ENCODE assay signal across 32 mouse cellular contexts in the genomic region with DNA sequence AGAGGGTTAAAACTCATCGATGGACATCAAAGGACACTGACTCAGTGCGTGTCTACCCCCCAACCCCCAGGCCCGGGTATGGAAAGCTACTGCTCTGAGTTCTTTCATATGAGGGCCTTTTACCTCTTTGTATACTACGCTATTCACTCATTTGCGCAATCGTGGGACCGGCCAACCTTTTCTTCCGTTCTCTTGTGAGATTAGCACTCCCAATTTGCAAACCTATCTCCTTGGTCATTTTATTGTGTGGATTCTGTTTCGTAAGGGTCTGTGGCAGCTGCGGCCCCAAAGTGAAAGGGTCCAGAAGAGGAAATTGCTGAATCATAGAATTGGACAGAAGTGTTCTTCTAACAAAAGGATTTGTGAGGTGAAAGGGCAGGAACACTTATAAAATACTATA. TPM values are rescaled to one million over a fixed set of nuclear protein-coding genes. Genes with fewer than 3 reads are reported as not detected.
DNase-seq lines count a peak whose midpoint lies in the region; ATAC-seq and TF ChIP-seq lines count a peak whose summit lies in the region.
"Had no signal": no experiment of that assay in that cellular context is flagged by ENCODE, and none has a peak within 500 bp of the region (broad histone marks: within the 10 kb centered on the region; RNA-seq: fewer than 3 reads in every experiment).

No protein-coding gene starts in this region.

- no peak overlapping the region for H3K9ac ChIP-seq in hindbrain, embryonic 16.5 days (ENCODE audit: low read depth, low read length)
- H3K9ac ChIP-seq in limb, embryonic 11.5 days (ENCODE audit: low read length), result no peak overlapping the region
- H3K9ac ChIP-seq: forebrain, postnatal 0 days; liver, embryonic 14.5 days; stomach, embryonic 15.5 days had no signal

- ATAC-seq in hindbrain, embryonic 16.5 days, result no peak
- no peak for ATAC-seq in limb, embryonic 11.5 days (ENCODE audit: insufficient number of reproducible peaks, low FRiP score, low TSS enrichment, low read depth)
- ATAC-seq: forebrain, postnatal 0 days; Patski had no signal

- H3K36me3 ChIP-seq in hindbrain, embryonic 10.5 days, result no peaks in the 10 kb centered on the region
- no peaks in the 10 kb centered on the region for H3K36me3 ChIP-seq in hindbrain, embryonic 16.5 days (ENCODE audit: control insufficient read depth, insufficient read depth, low read length)
- no peaks in the 10 kb centered on the region for H3K36me3 ChIP-seq in testis, adult 2 months (ENCODE audit: control insufficient read depth, insufficient read depth, low read length)
- H3K36me3 ChIP-seq in limb, embryonic 11.5 days (ENCODE audit: control insufficient read depth, insufficient read depth, low read length), result no peaks in the 10 kb centered on the region
- H3K36me3 ChIP-seq: embryonic facial prominence, embryonic 13.5 days; stomach, embryonic 15.5 days had no signal

- no peak for TF ChIP-seq POLR2A in testis, adult 2 months (IDR thresholded peaks at IDR 0.05; ENCODE audit: control insufficient read depth, low read depth, low read length)

- peaks cover 28% of the 10 kb centered on the region for H3K27me3 ChIP-seq in hindbrain, embryonic 10.5 days (ENCODE audit: insufficient read depth, poor library complexity, severe bottlenecking)
- peaks cover 17% of the 10 kb centered on the region for H3K27me3 ChIP-seq in hindbrain, embryonic 16.5 days (replicated peaks; ENCODE audit: control insufficient read depth, insufficient read depth, low read length)
- H3K27me3 ChIP-seq in testis, adult 2 months (ENCODE audit: control insufficient read depth, insufficient read depth, low read length), result no peaks in the 10 kb centered on the region
- H3K27me3 ChIP-seq in limb, embryonic 11.5 days (ENCODE audit: control insufficient read depth, insufficient read depth, low read length), result no peaks in the 10 kb centered on the region
- H3K27me3 ChIP-seq: stomach, embryonic 15.5 days had no signal

- TF ChIP-seq CTCF in testis, adult 2 months (IDR thresholded peaks at IDR 0.05; ENCODE audit: control insufficient read depth, insufficient read depth, insufficient replicate concordance, low read depth, low read length), result no peak

- 29% methylated on average over 10 of the region's 10 CpGs for whole genome bisulfite sequencing in hindbrain, embryonic 10.5 days
- 30% methylated on average over 10 of the region's 10 CpGs for WGBS in hindbrain, embryonic 16.5 days
- 33% methylated on average over 10 of the region's 10 CpGs for WGBS in limb, embryonic 11.5 days

- H3K4me1 ChIP-seq in hindbrain, embryonic 10.5 days (replicated peaks), result peaks cover 7% of the 10 kb centered on the region; the same call in 1 of the 2 replicates
- no peaks in the 10 kb centered on the region; the same call in 1 of the 2 replicates for H3K4me1 ChIP-seq in hindbrain, embryonic 16.5 days (ENCODE audit: control insufficient read depth, insufficient read depth, low read depth, low read length)
- peaks cover 2% of the 10 kb centered on the region; the same call in 1 of the 2 replicates for H3K4me1 ChIP-seq in testis, adult 2 months (ENCODE audit: control insufficient read depth, insufficient read depth, low read length)
- no peaks in the 10 kb centered on the region for H3K4me1 ChIP-seq in limb, embryonic 11.5 days (ENCODE audit: control insufficient read depth, insufficient read depth, low read length)
- H3K4me1 ChIP-seq: embryonic facial prominence, embryonic 13.5 days; stomach, embryonic 15.5 days had no signal

- H3K27ac ChIP-seq in hindbrain, embryonic 10.5 days, result peak overlapping the region; percentile 85; the same call in 1 of the 2 replicates
- no peak overlapping the region for H3K27ac ChIP-seq in hindbrain, embryonic 16.5 days (ENCODE audit: low read depth, low read length)
- H3K27ac ChIP-seq in testis, adult 2 months (ENCODE audit: control insufficient read depth, insufficient read depth, low read depth, low read length), result peak overlapping the region; percentile 83
- H3K27ac ChIP-seq in limb, embryonic 11.5 days (replicated peaks; ENCODE audit: low read depth, low read length), result no peak overlapping the region
- H3K27ac ChIP-seq: embryonic facial prominence, embryonic 13.5 days; left cerebral cortex, adult 2 months; liver, embryonic 14.5 days; stomach, embryonic 15.5 days had no signal

- DNase-seq in hindbrain, embryonic 10.5 days (ENCODE audit: low spot score), result no peak
- no peak for DNase-seq in testis, postnatal 14 days (ENCODE audit: low spot score)
- no peak for DNase-seq in limb, embryonic 11.5 days (ENCODE audit: low spot score)
- no peak for DNase-seq in adrenal gland, postnatal 36 days
- DNase-seq in frontal cortex, postnatal 14 days (ENCODE audit: low spot score in 2 of 2), result no peak
- no peak for DNase-seq in retina, embryonic 14.5 days (ENCODE audit: low spot score)
- DNase-seq: adrenal gland, postnatal 14 days; cerebellum, adult 11-12 months; cerebellum, adult 9-11 months; forebrain, postnatal 0 days; gastrocnemius, postnatal 10 days; heart, postnatal 14 days; kidney, adult 11 months; kidney, postnatal 14 days; layer of hippocampus, adult 9-11 months; liver; lung, adult 2 months; midbrain, embryonic 14.5 days; thymus, adult 18-20 months; thymus, postnatal 25 days had no signal

- no peak overlapping the region; the same call in 1 of the 2 replicates for H3K4me3 ChIP-seq in hindbrain, embryonic 10.5 days
- no peak overlapping the region for H3K4me3 ChIP-seq in hindbrain, embryonic 16.5 days (ENCODE audit: low read length)
- peak overlapping the region; percentile 76 for H3K4me3 ChIP-seq in testis, adult 2 months (ENCODE audit: control insufficient read depth, low read depth, low read length)
- H3K4me3 ChIP-seq in limb, embryonic 11.5 days (ENCODE audit: low read depth, low read length), result no peak overlapping the region
- H3K4me3 ChIP-seq: left cerebral cortex, adult 2 months; megakaryocyte, embryonic 14.5 days had no signal

- H3K9me3 ChIP-seq in hindbrain, embryonic 10.5 days, result no peaks in the 10 kb centered on the region
- no peaks in the 10 kb centered on the region for H3K9me3 ChIP-seq in hindbrain, embryonic 16.5 days (ENCODE audit: control insufficient read depth, low read length)
- no peaks in the 10 kb centered on the region for H3K9me3 ChIP-seq in limb, embryonic 11.5 days (ENCODE audit: control insufficient read depth, low read length)
- H3K9me3 ChIP-seq: embryonic facial prominence, embryonic 13.5 days; megakaryocyte, embryonic 14.5 days; stomach, embryonic 15.5 days had no signal

- H3K4me2 ChIP-seq in hindbrain, embryonic 16.5 days (ENCODE audit: low read length), result no peak overlapping the region
- H3K4me2 ChIP-seq in limb, embryonic 11.5 days (ENCODE audit: low read depth, severe bottlenecking), result peak overlapping the region; percentile 54; the same call in 1 of the 2 replicates

RNA-seq across cellular contexts. Expression of a gene that starts 1.2 kb away (rescaled TPM):
- 34.3 and 67.3 TPM in 2 replicates for polyA plus RNA-seq in hindbrain, embryonic 10.5 days (2016; fragmentation: Nextera tagmentation; extraction: Ambion mirVana)
- 0.10 and 0.27 TPM in 2 replicates for polyA plus RNA-seq in hindbrain, embryonic 16.5 days (2015; fragmentation: Nextera tagmentation; extraction: Ambion mirVana)
- 1.5 and 1.7 TPM in 2 replicates for polyA plus RNA-seq in testis, adult 2 months (2012; rRNA removed)
- 102 and 111 TPM in 2 replicates for polyA plus RNA-seq in limb, embryonic 11.5 days (2014; fragmentation: Nextera tagmentation; extraction: Ambion mirVana)
- under 1 TPM in 1 of 2 experiments, not detected in 1; 0.07 TPM for total RNA-seq in adrenal gland, postnatal 36 days (2021)
- total RNA-seq: left cerebral cortex, adult 2 months; left cerebral cortex, postnatal 25 days; MEL; neutrophil, adult 5-6 weeks had no signal
- polyA plus RNA-seq: lung, adult 2 months; Patski; small intestine, adult 2 months had no signal

Comparison
In these comparisons a context has a peak if more than half of its experiments do, and no peak if none do; other contexts are left out.
1. H3K27ac ChIP-seq: peak in hindbrain, embryonic 10.5 days (single experiment) and testis, adult 2 months (single experiment); none in hindbrain, embryonic 16.5 days (single experiment) and limb, embryonic 11.5 days (single experiment).
2. RNA of a gene that starts 1.2 kb away (polyA plus RNA-seq): 102 to 111 TPM in limb, embryonic 11.5 days and 34.3 to 67.3 TPM in hindbrain, embryonic 10.5 days; 1.5 to 1.7 TPM in testis, adult 2 months and 0.10 to 0.27 TPM in hindbrain, embryonic 16.5 days; every median in the first group is over 10 times any median in the second.